Mouse (Mus musculus) heart, postnatal 36 days (tissue): ENCODE measurements around the gene Rcan1. TPM values are rescaled to one million over a fixed set of nuclear protein-coding genes. Genes with fewer than 3 reads are reported as not detected.
A peak's percentile ranks its signal among the peaks of the same experiment; 100 is the strongest.

Experiments
- DNase-seq, 2 experiments: peaks; one replicate each; pipeline ENCODE4 v3.0.0; 2021 to 2022
- intact Hi-C: fragments of 180-260 bp; cut with DNase I; formaldehyde crosslinking; loops from one replicate; pipeline ENCODE4 v1.15.1; 2025
- total RNA-seq, 2 experiments: library from RNA; stranded (reverse); gene quantifications; 2 replicates each; pipeline ENCODE4 v1.2.3; 2021

Rcan1 gene
- total RNA-seq, 2 experiments from 2014 or later, result 50.8 to 99.4 TPM

DNA sequence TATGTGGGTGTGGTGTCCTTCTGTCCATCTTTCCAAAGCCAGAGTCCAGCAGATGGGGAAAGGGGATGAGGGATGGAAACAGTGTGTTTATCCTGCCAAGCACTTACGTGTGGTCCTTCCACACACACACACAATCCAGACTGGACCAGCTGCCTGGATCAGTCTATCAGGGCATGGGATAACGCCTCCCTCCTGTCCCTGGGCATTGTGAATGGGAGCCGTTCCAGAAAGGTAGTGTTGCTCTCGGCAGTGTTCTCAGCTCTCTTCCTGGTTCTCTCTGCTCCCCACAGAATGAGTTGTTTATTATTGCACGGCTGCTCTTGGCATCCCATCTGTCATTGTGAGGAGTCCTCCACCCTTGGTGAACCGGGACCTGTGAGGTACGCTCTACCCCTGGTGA lies 110.0 kb downstream of the Rcan1 start:
- no peak for DNase-seq
- intact Hi-C loops, result no loop called here

DNA sequence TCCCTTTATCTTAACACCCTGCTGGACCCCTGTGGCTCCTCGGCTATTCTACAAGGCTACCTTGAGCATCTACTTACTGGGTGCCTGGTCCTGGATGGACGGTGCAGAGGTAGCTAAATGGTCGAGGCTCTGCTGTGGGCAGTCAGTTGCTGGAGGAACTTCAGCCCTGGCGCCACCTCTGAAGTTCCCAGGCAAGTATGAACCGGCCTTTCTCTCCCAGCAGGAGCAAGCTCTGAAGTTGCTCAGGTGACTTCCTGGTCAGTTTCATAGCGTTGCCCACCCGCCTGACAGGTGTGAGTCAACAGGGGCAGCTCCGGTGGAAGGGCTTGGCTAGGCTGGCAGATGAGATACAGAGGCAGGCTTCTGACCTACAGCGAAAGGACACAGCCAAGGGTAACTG lies 111.4 kb downstream of the Rcan1 start, which contains the start of gene Kcne1:
TSS of gene Kcne1 (minus strand) at position 240 of the 400 bp plus-strand sequence.
- intact Hi-C loops, result no loop called here
- no peak for DNase-seq

DNA sequence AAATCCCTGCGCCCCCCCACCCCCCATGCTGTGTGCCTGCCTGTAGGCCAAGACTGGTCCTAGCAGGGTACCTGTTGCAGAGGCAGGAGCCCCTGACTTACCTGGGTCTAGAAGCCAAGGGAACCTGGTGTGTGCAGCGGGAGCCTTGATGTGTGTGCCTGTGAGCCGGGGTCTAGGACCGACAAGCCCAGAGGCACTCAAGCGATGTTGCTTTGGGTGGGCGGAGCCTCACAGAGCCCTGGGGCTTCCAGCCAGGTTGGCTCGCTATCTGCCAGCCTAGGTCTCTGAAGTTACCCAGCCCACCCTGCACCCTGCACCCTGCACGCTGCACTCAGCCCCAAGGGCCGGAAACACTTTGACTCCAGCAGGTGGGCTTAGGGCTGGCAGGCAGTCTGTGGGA lies 111.9 kb downstream of the Rcan1 start:
- intact Hi-C loops, result no loop called here
- DNase-seq, result no peak

GRCm38 (mm10) chr16:92357566-92357965 lies 113.1 kb downstream of the Rcan1 start:
- intact Hi-C loops, result no loop called here
- no peak for DNase-seq

- intact Hi-C loops, result no loop called here
- DNase-seq, result no peak
These were observed 113.6 kb downstream of the Rcan1 start for GRCm38 (mm10) chr16:92357023-92357422.

DNA sequence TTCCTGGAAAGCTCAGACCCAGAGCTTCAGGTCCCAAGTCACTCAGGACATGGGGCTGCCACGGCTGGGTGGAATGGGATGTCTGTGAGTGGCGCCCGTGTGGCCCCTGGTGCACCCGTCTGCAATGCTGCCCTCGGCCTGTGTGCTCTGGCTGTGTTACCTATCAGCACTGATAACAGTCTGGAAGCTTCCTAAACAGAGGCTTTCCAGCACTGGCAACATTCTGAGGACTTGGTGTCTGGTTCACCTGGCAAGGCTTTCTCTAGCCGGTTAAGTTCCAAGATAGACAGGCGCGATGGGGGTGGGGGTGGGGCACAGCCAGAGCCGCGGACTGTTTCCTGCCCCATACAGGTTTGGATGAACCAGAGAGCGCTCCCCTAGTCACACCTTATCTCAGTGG lies 114.7 kb downstream of the Rcan1 start:
- intact Hi-C loops, result no loop called here
- no peak for DNase-seq

GRCm38 (mm10) chr16:92355366-92355765 lies 115.3 kb downstream of the Rcan1 start:
- DNase-seq, result no peak
- intact Hi-C loops, result no loop called here

GRCm38 (mm10) chr16:92353897-92354296 lies 116.8 kb downstream of the Rcan1 start:
- no peak for DNase-seq
- intact Hi-C loops, result no loop called here

DNA sequence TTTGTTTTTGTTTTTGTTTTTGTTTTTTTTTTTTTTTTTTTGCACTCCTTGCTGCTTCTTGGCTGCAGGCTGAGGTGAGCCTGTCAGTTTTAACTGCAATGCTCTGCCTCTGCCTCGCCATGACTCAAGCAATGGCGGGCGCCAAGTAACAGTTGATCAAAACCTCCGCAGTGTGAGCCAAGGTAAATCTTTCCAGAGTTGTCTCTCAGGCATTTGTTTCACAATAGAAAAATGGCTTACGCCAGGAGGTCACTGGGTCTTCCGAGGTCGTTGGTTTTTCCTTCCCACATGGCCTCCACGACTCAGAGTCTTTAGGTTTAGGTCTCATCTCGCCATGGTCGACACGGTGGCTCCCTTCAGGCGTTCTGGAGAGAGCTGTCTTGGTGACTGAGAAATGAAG lies 117.4 kb downstream of the Rcan1 start:
- intact Hi-C loops, result no loop called here

DNA sequence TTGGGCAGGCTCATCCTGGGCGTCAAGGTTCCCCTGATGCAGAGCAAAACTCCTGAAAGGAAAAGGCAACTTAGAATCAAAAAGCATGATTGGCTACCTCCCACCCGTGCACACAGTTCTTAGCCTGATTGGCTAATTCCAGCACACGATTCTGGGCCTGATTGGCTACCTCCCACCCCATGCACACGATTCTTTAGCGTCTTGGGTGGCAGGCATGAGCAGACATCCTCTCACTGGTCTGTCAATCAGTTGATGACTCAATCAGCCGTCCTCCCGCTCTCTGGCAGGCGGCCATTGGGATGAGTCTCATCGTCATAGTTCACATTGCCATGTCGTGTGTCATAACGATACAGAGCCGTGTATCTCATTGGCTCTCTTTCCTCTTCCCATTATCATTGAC lies 121.7 kb downstream of the Rcan1 start:
- no peak for DNase-seq
- intact Hi-C loops, result no loop called here

More for the DNA sequence above, 117.4 kb downstream of the Rcan1 start:
- DNase-seq, result no peak

- peak; percentile 51 to 62 for DNase-seq
- intact Hi-C loops, result no loop called here
These were observed 124.3 kb downstream of the Rcan1 start for GRCm38 (mm10) chr16:92346297-92346916.

GRCm38 (mm10) chr16:92345177-92345576 lies 125.5 kb downstream of the Rcan1 start:
- intact Hi-C loops, result no loop called here
- peak; percentile 49 to 63 for DNase-seq

Other genes starting within 250 kb of the Rcan1 start
- not detected for gene Kcne2, start 178.5 kb downstream of the Rcan1 start, total RNA-seq
- gene Smim11, start 169.6 kb downstream of the Rcan1 start, total RNA-seq, result 10 to 100 TPM; 76.2 to 84.5 TPM
- gene Fam243, start 149.4 kb downstream of the Rcan1 start, total RNA-seq, result under 1 TPM; 0.43 to 0.50 TPM
- gene Kcne1, start 111.4 kb downstream of the Rcan1 start, total RNA-seq, result 10 to 100 TPM; 19.8 to 21.3 TPM
- under 1 TPM; 0.08 to 0.25 TPM for gene Clic6, start 14.9 kb upstream of the Rcan1 start, total RNA-seq